Mouse (Mus musculus) yolk sac, embryonic 10.5 days (tissue): ENCODE results near the gene Tmem239.

ENCODE experiments used
- DNase-seq: peaks from one replicate; pipeline ENCODE4 v3.0.0-alpha.2; 2017; ENCODE audit warnings: low spot score

Tmem239 gene

GRCm38 (mm10) chr2:130451086-130451726 lies 44.9 kb downstream of the Tmem239 start:
- DNase-seq = no peak

- DNase-seq = no peak
Measured at GRCm38 (mm10) chr2:130451727-130452090, 45.4 kb downstream of the Tmem239 start.

- DNase-seq = no peak
Measured at GRCm38 (mm10) chr2:130452266-130452665, 46.0 kb downstream of the Tmem239 start.

- no peak for DNase-seq
Measured at GRCm38 (mm10) chr2:130453421-130453820, 47.1 kb downstream of the Tmem239 start.

- no peak for DNase-seq
Measured at GRCm38 (mm10) chr2:130454748-130455370, 48.6 kb downstream of the Tmem239 start.
